Mouse (Mus musculus) midbrain, embryonic 11.5 days (tissue): ENCODE data around the gene Trim65. TPM values are rescaled to one million over a fixed set of nuclear protein-coding genes. Genes with fewer than 3 reads are reported as not detected.

Experiments
- ATAC-seq: fragments of 200-750 bp; cut with Nextera tagmentation; 2 replicates; pipeline ENCODE4 v1.8.0; 2017; ENCODE audit warnings: moderate TSS enrichment, moderate library complexity; ENCODE audit not compliant: low FRiP score
- DNase-seq: peaks from one replicate; pipeline ENCODE4 v3.0.0; 2015; ENCODE audit warnings: low spot score; ENCODE audit errors: missing footprints
- H3K27ac ChIP-seq: fragments of 300-500 bp; sonication (generic); 2 replicates; pipeline ENCODE4 v1.5.1; 2014; ENCODE audit warnings: low read depth, low read length
- H3K27me3 ChIP-seq: fragments of 300-500 bp; sonication (generic); 2 replicates; pipeline ENCODE4 v1.6.1; 2014; ENCODE audit warnings: mild to moderate bottlenecking, low read length, moderate library complexity, mixed read lengths; ENCODE audit not compliant: control insufficient read depth, insufficient read depth
- H3K36me3 ChIP-seq: fragments of 300-500 bp; sonication (generic); 2 replicates; pipeline ENCODE4 v1.6.1; 2014; ENCODE audit warnings: mild to moderate bottlenecking, low read length, moderate library complexity, mixed read lengths; ENCODE audit not compliant: control insufficient read depth, insufficient read depth
- H3K4me1 ChIP-seq: fragments of 300-500 bp; sonication (generic); 2 replicates; pipeline ENCODE4 v1.6.1; 2014; ENCODE audit warnings: low read length; ENCODE audit not compliant: control insufficient read depth, insufficient read depth
- H3K4me2 ChIP-seq: fragments of 300-500 bp; sonication (generic); 2 replicates; pipeline ENCODE4 v1.6.1; 2014; ENCODE audit warnings: mild to moderate bottlenecking, moderate library complexity
- H3K4me3 ChIP-seq: fragments of 300-500 bp; sonication (generic); 2 replicates; pipeline ENCODE4 v1.5.1; 2014; ENCODE audit warnings: low read depth, low read length
- H3K9ac ChIP-seq: fragments of 300-500 bp; sonication (generic); 2 replicates; pipeline ENCODE4 v1.6.1; 2014; ENCODE audit warnings: low read length
- H3K9me3 ChIP-seq: fragments of 300-500 bp; sonication (generic); 2 replicates; pipeline ENCODE4 v1.6.1; 2016; ENCODE audit warnings: low read length; ENCODE audit not compliant: control insufficient read depth
- WGBS: fragments of 180-500 bp; shearing (Covaris S2); extraction: QIAGEN DNeasy Blood & Tissue Kit; methylation state at CpG from one replicate; pipeline ENCODE4 v1.1.7; 2014; 5-methylcytosine and 5-hydroxymethylcytosine counted together
- polyA plus RNA-seq: library from polyadenylated mRNA; unstranded; fragments of >200 nt; fragmentation: Nextera tagmentation; extraction: Ambion mirVana; gene quantifications from 2 replicates; pipeline ENCODE4 v1.2.1, GENCODE M21; 2014

Trim65 gene
- polyA plus RNA-seq, 1 experiment from 2014 or later = 1.3 TPM

DNA sequence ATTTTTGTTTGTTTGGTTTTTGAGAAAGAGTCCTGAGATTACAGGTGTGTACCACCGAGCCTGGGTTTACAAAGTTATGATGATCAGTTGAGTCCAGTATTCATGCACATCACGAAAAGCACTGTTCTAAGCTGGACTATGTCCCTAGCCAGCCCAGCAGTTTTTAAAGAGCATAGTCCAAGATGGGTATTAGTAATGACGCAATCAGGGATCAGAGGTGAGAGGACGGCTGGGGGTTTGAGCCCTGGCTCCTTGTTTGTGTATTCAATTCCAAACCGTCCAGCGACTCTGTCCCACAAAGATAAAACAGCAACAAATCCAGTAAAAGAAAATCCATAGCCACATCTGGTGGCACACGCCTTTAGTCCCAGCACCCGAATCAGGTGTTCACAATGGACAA lies 42.7 kb downstream of the Trim65 start:
- no peak overlapping the region for H3K4me3 ChIP-seq

DNA sequence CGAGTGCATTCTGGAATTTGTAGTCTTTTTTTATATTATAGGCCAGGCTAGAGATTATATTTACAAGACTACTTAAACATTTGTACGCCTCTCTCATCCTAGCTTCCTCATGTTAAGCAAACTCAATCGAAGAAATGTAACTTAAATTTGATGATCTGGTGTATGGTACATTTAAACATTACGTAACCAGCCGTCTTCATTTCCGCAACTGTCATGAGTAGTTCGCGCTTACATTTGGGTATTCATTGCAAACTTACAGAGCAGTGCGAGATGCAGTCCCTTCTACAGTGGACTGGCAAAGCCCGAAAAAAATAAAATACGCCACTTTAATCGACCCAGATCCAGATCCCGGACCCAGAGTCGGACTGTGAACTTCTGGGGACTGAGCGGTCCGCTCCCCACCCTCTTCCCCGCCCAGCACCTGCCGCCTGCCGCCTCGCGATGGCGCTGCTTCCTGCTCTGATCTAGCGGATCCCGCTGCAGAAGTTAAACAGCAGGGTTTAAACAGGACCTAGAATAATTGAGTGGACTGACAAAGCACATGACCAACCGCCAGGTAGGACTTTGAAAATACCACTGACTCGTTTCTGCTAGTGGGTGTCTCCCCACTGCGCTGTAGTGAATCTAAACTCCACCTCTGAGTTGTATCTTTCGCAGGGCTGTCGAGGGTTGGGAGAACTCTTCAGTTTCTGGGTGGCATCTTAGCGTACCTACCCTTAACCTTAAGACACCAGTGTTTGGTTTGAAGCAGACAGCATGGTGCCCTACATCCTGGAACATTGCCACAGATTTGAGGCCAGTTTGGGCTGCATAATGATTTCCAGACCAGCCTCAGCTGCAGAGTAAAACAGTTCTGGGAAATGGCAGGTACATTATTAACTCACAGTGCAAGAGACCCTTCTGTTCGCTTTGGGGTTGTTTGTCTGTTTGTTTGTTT lies 43.5 kb downstream of the Trim65 start:
- peaks cover under 1% of the 10 kb centered on the region; the same call in 1 of the 2 replicates for H3K36me3 ChIP-seq
- peak overlapping the region; percentile 45 for H3K4me3 ChIP-seq
- no peak overlapping the region; the same call in 1 of the 2 replicates for H3K27ac ChIP-seq
- ATAC-seq = peak; percentile 80
- peak; percentile 98 for DNase-seq
- no peaks in the 10 kb centered on the region for H3K27me3 ChIP-seq
- H3K9ac ChIP-seq = peak overlapping the region; percentile 50
- no peaks in the 10 kb centered on the region for H3K9me3 ChIP-seq
- WGBS = 5% methylated on average over 31 of the region's 31 CpGs
- H3K4me2 ChIP-seq = peak overlapping the region; percentile 56
- H3K4me1 ChIP-seq = peaks cover 15% of the 10 kb centered on the region

More for the DNA sequence above, 42.7 kb downstream of the Trim65 start:
- Histone ChIP-seq H3K4me1 (peaks cover 15% of the 10 kb centered on the region), H3K27me3 (no peaks in the 10 kb centered on the region), H3K9ac (no peak overlapping the region), H3K27ac (no peak overlapping the region), H3K4me2 (peak overlapping the region; percentile 56; the same call in 1 of the 2 replicates), H3K36me3 (no peaks in the 10 kb centered on the region), H3K9me3 (no peaks in the 10 kb centered on the region)
- DNase-seq (no peak), ATAC-seq (no peak)
- 82% methylated on average over 8 of the region's 8 CpGs for WGBS

DNA sequence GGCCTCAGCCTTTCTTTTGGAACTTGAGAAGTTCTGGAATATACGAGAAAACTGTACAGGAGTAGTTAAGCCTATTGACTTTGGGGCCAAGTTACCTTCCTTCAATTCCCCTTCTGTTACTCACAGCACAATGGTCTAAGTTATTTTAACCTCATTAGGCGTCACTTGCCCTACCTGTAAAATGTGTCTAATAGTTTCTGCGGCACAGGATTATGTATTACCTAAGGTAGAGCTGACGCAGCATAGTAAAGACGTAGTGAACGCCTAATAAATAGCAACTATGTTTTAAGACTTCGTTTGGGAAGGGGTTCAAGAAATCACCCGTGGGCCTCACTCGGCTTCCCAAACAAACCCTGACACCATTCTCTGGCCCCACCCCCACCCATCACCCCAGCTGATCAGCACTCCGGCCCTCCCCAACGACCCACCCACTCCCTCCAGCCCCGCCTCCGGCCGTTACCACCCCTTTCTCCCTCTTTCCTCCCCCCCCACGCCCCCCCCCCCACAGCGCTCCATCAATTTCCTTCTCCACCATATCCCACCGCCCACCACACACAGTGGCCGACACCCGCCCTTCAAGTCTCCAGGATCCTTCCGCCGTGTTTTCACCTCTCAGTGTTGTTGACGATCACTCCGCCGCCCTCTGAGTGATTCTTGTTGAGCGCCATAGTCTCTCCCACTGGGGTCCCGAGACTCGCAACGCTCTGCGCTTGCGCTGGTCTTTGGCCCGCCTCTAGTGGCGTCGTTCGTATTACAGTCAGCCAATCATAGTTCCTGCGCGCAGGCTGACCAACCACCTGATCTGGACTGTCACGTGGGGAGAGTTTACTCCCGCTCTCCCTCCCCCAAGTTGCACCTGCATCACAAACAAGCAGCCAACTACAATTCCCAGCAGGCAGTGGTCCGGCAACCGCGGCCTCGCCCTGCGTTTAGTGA lies 44.4 kb downstream of the Trim65 start, which contains the start of gene Wbp2:
Gene Wbp2, minus strand, starts transcription at position 738 of the 936 bp plus-strand sequence.
- Histone ChIP-seq H3K27ac (peak within 1 kb of the TSS; percentile 32; the same call in 1 of the 2 replicates), H3K9ac (peak within 1 kb of the TSS; percentile 50), H3K27me3 (no peaks in the 10 kb centered on the region), H3K9me3 (no peaks in the 10 kb centered on the region), H3K4me2 (peak within 1 kb of the TSS; percentile 56), H3K4me1 (peaks cover 15% of the 10 kb centered on the region), H3K4me3 (peak within 1 kb of the TSS; percentile 45), H3K36me3 (peaks cover 5% of the 10 kb centered on the region; the same call in 1 of the 2 replicates)
- 6% methylated on average over 36 of the region's 43 CpGs for WGBS
- ATAC-seq = peak; percentile 96
- DNase-seq = peak; percentile 100

DNA sequence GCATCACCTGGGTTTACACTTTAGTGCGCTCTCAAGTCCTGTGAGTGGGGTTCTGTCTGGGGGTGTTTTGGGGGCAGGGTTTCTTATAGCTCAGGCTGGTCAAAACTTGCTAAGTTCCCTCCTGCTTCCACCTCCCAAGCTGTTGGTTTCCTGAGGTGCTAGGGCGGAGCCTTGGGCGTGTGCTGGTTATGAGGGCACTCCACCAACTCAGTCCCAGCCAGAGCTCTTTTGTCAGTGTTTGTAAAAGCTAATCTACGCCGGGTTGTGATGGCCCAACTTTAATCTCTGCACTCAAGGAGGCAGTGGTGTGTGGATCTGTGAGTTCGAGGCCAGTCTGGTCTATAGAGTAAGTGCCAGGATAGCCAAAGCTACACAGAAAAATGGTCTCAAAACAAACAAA lies 46.8 kb downstream of the Trim65 start:
- 88% methylated on average over 6 of the region's 6 CpGs for WGBS
- DNase-seq (no peak), ATAC-seq (no peak)

DNA sequence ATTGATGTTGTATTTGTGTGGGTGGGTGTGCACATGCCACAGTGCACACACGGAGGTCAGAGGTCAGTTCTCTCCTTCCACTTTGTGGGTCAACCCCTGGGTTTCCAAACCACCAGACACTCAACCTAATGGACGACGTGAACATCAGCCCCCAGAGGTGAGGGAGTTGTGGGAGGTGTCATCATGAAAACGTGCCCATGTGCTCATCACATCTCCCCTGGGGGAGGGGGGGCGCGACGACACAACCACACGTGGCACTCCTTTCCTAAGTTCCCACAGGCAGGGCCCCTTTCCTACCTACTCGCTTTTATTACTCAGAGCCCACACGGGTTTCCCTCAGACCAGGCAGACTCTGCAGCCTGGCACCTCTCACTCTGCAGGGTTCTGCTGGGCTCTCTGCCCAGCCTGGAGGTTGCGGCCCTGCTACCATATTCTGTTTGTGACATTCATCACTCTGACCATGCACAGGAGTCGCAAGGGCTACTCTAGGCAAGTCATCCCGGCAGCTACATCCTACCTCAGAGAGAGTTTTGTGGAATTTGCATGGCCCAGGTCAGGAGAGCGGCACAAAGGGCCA lies 47.7 kb downstream of the Trim65 start:
- Histone ChIP-seq H3K36me3 (peaks cover 12% of the 10 kb centered on the region), H3K4me2 (no peak overlapping the region), H3K4me3 (no peak overlapping the region), H3K9ac (no peak overlapping the region), H3K27ac (no peak overlapping the region), H3K4me1 (peaks cover 28% of the 10 kb centered on the region), H3K27me3 (no peaks in the 10 kb centered on the region), H3K9me3 (no peaks in the 10 kb centered on the region)
- DNase-seq (no peak), ATAC-seq (no peak)
- WGBS = 92% methylated on average over 14 of the region's 14 CpGs

More for the DNA sequence above, 46.8 kb downstream of the Trim65 start:
- H3K4me1 ChIP-seq = peaks cover 19% of the 10 kb centered on the region
- no peaks in the 10 kb centered on the region for H3K27me3 ChIP-seq
- no peaks in the 10 kb centered on the region for H3K9me3 ChIP-seq
- H3K4me3 ChIP-seq = no peak overlapping the region
- H3K27ac ChIP-seq = no peak overlapping the region
- no peak overlapping the region for H3K9ac ChIP-seq
- H3K36me3 ChIP-seq = peaks cover 10% of the 10 kb centered on the region
- no peak overlapping the region for H3K4me2 ChIP-seq

DNA sequence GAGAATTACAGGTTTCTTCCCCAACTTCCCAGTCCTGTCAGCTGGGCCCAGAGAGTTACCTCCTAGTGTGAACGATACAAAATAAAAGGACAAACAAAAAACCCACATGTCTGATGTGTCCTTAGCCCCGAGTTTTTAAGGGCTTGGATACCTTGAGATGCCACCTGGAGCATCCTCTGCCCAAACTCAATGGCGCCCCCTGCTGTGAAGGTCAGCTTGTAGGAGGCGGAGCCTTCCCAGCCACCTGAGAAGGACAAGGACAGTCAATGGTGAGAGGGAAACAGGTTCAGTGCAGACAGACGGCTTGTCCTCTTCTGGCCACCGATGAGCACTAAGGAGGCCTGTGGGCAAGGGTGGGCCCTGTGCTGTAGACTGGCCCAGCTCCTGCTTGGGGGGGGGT lies 49.8 kb downstream of the Trim65 start:
- Histone ChIP-seq H3K4me1 (peaks cover 24% of the 10 kb centered on the region), H3K27ac (no peak overlapping the region), H3K4me3 (no peak overlapping the region), H3K36me3 (peaks cover 12% of the 10 kb centered on the region), H3K4me2 (no peak overlapping the region), H3K9me3 (no peaks in the 10 kb centered on the region), H3K27me3 (no peaks in the 10 kb centered on the region), H3K9ac (no peak overlapping the region)
- ATAC-seq (no peak), DNase-seq (no peak)
- 71% methylated on average over 6 of the region's 6 CpGs for WGBS

DNA sequence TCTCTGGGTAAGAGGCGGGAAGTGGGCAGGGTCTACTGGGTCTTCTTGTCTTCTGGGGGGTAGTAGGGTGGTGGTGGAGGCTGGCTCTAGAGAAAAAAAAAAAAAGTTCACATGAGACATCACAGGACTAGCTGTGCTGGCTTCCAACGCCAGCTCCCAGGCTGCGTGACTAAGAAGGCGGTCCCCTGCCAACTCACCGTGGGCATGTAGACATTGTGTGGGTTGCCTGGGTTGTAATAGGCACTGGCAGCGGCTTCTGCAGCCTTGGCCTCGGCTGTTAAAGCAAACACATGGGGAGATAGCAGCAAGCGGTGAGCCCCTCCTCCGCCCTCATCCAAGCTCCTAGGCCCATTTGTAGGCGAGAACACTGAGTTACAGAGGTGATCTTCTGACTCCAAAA lies 51.4 kb downstream of the Trim65 start:
- Histone ChIP-seq H3K27me3 (no peaks in the 10 kb centered on the region), H3K9ac (no peak overlapping the region; the same call in 1 of the 2 replicates), H3K4me3 (no peak overlapping the region), H3K27ac (0 out of 2 replicates have a peak overlapping the region, but pooled peaks have one; percentile 69), H3K4me1 (peaks cover 18% of the 10 kb centered on the region), H3K4me2 (no peak overlapping the region), H3K9me3 (no peaks in the 10 kb centered on the region), H3K36me3 (peaks cover 12% of the 10 kb centered on the region)
- no peak for ATAC-seq
- 74% methylated on average over 10 of the region's 10 CpGs for WGBS
- DNase-seq = no peak

DNA sequence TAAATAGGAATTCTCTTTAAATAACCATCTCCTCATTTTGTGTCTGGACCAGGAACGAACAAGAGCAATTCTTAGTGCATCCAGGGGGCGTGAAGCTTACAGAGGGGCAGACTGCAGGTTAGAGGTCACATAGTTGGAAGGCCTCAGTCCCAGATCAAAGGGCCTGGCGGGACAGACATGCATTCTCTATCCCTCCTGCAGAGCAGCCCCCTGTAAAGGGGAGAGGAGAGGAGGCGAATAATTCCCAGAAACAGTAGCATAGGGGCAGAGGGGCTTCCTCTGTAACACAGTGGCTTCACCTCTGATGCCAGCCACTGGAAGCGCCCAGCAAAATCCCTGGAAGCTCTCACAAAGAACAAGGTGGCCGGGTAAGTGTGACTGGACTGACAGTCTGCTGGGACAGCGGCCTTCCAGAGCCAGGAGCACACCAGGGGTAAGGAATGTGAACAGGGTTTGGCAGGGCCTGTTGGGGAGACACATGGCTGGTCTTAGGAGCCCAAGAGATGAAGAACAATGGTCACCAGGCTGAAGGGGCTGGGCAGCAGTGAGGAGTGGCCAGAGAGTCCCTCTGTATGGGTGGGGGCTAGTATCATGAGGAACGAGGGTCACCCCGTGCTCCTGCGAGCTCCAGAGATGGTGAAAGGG lies 52.1 kb downstream of the Trim65 start:
- Histone ChIP-seq H3K4me2 (peak overlapping the region; percentile 10; the same call in 1 of the 2 replicates), H3K27ac (peak overlapping the region; percentile 69; the same call in 1 of the 2 replicates), H3K27me3 (no peaks in the 10 kb centered on the region), H3K4me1 (peaks cover 18% of the 10 kb centered on the region), H3K4me3 (no peak overlapping the region), H3K9ac (peak overlapping the region; percentile 38; the same call in 1 of the 2 replicates), H3K36me3 (peaks cover 12% of the 10 kb centered on the region), H3K9me3 (no peaks in the 10 kb centered on the region)
- ATAC-seq (no peak), DNase-seq (no peak)
- 9% methylated on average over 10 of the region's 10 CpGs for WGBS
